Mouse (Mus musculus): ENCODE measurements at regions not wholly inside any gene's neighbourhood (a gene's known extent, or its start where the extent isn't known, plus 50 kb on each side); places are given as distances from the start of the nearest gene placed in this dataset.

DNA sequence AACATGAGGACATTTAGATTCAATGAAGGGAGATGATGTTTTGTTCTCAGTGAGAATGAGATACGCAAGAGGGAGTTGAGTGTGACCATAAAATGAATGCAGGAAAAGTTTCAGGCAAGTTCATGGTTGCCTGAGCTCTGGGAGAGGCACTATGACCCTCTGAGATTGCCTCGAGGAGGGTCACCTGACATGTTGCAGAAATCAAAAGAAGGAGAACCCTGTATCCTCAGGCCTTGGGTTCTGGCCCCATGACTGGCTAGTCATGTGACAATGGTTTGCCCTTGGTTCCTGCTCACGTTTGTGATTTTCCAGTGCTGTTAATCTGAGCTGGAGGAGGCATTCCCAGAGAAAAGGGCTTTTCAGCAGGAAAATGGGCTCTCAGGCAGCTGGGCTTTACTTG lies 98.9 kb downstream of the Mab21l3 start:
- 0 out of 2 replicates have a peak, but pooled peaks cover 5% of the 10 kb centered on the region for H3K4me1 ChIP-seq (replicated peaks)
- WGBS, result 51% methylated on average over 3 of the region's 3 CpGs
- H3K27ac ChIP-seq, result no peak overlapping the region
- no peaks in the 10 kb centered on the region for H3K27me3 ChIP-seq
- H3K4me2 ChIP-seq (replicated peaks), result no peak overlapping the region
- H3K4me3 ChIP-seq (replicated peaks), result no peak overlapping the region
- H3K9me3 ChIP-seq, result no peaks in the 10 kb centered on the region
- no peaks in the 10 kb centered on the region for H3K36me3 ChIP-seq
- H3K9ac ChIP-seq (replicated peaks), result no peak overlapping the region
- ATAC-seq, result no peak

DNA sequence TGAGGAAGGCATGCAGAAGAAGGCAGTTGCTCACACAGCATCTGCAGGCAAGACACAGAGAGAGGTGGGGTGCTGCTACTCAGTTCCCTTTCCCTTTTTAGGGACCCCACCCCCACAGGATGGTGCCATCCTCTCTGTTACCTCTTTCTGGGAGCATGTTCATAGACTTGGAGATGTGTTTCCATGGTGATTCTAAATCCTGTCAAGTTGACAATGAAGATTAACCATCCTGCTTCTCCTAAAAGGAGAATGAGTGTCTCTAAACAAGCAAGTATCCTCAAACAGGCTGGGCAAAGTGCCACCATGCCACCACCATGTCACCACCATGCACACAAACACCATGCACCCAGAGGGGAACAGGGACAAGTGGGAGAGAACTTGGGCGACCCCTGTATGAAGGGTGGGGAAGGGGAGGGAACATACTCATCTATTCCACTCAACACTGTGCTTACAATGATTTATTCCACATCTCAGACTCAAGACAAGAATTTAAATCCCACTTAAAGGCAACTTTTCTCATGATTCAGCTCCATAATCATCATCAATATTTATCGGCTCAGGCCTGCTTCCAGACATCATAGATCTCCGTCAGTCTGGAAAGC lies 99.6 kb downstream of the Mab21l3 start:
- H3K4me2 ChIP-seq (replicated peaks), result no peak overlapping the region
- WGBS, result 44% methylated on average over 3 of the region's 3 CpGs
- no peak overlapping the region for H3K9ac ChIP-seq (replicated peaks)
- H3K36me3 ChIP-seq, result no peaks in the 10 kb centered on the region
- ATAC-seq, result no peak; the same call in 1 of the 2 replicates
- 0 out of 2 replicates have a peak, but pooled peaks cover 5% of the 10 kb centered on the region for H3K4me1 ChIP-seq (replicated peaks)
- no peak overlapping the region for H3K27ac ChIP-seq
- no peaks in the 10 kb centered on the region for H3K9me3 ChIP-seq
- no peak overlapping the region for H3K4me3 ChIP-seq (replicated peaks)
- H3K27me3 ChIP-seq, result no peaks in the 10 kb centered on the region

DNA sequence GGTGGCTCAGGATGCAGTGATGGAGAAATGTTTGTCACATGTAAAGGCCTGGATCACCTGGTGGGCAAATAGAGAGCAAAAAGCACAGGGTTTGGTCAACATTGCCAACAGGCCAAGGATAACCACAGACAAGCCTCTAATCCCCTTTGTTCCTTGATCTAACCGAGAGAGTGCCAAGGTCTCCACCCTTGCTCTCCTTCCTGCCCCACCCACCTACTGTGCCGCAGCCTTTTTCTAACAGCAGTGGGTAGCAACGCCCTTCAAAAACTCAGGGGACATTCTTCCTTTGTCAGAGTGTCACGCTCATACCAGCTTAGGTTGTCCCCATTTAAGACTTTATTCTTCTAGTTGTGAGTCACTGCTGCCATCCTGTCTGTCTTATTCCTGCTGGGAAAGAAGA lies 100.6 kb downstream of the Mab21l3 start:
- Histone ChIP-seq H3K4me3 (replicated peaks) (no peak overlapping the region), H3K9ac (replicated peaks) (no peak overlapping the region), H3K4me2 (replicated peaks) (no peak overlapping the region), H3K27ac (no peak overlapping the region), H3K4me1 (replicated peaks) (0 out of 2 replicates have a peak, but pooled peaks cover 5% of the 10 kb centered on the region), H3K36me3 (no peaks in the 10 kb centered on the region), H3K9me3 (no peaks in the 10 kb centered on the region), H3K27me3 (no peaks in the 10 kb centered on the region)
- WGBS, result 50% methylated on average over 4 of the region's 4 CpGs
- no peak for ATAC-seq

DNA sequence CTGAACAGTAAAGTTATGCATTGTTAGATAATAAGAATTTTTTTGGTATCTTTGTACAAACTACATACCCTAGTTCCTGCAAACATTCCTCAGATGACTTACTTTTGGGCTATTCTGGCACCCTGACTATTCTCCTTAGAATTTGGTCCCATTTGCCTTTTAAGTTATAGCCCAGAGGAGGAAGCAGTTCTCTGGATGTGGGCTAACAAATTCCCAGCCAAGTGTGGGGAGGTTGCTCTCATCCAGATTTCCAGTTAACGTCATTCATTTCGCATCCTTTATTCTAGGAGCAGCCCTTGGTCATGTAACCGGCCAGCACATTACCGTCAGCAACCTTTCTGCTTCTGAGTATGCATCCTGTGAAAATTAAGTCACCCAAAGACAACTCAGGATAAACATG lies 107.9 kb downstream of the Mab21l3 start:
- Histone ChIP-seq H3K36me3 (no peaks in the 10 kb centered on the region), H3K4me2 (replicated peaks) (no peak overlapping the region), H3K9ac (replicated peaks) (no peak overlapping the region), H3K27ac (no peak overlapping the region), H3K4me1 (replicated peaks) (no peaks in the 10 kb centered on the region), H3K27me3 (no peaks in the 10 kb centered on the region), H3K4me3 (replicated peaks) (no peak overlapping the region), H3K9me3 (no peaks in the 10 kb centered on the region)
- 89% methylated on average over 4 of the region's 4 CpGs for WGBS
- ATAC-seq, result no peak

DNA sequence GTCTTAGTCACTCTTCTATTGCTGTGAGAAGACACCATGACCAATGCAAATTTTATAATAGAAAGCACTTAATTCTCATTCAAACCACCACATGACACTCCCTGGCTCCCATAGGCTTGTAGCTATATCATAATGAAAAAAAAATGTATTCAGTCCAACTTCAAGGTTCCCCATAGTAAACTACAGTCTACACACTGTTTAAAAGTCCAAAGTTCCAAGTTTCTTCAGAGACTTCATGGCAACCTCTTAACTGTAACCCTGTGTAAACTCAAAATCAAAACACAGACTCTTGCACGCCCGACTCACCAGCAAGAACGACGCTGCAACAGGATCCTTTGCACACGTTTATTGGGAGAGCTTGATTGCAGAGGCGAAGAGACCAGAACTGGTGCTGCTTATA lies 111.6 kb downstream of the Mab21l3 start:
- no peak for ATAC-seq
- no peaks in the 10 kb centered on the region for H3K36me3 ChIP-seq
- 91% methylated on average over 6 of the region's 6 CpGs for WGBS
- H3K4me3 ChIP-seq (replicated peaks), result no peak overlapping the region
- no peak overlapping the region for H3K4me2 ChIP-seq (replicated peaks)
- no peak overlapping the region for H3K27ac ChIP-seq
- no peaks in the 10 kb centered on the region for H3K27me3 ChIP-seq
- no peaks in the 10 kb centered on the region for H3K4me1 ChIP-seq (replicated peaks)
- H3K9me3 ChIP-seq, result 0 out of 2 replicates have a peak, but pooled peaks cover 7% of the 10 kb centered on the region
- no peak overlapping the region for H3K9ac ChIP-seq (replicated peaks)

DNA sequence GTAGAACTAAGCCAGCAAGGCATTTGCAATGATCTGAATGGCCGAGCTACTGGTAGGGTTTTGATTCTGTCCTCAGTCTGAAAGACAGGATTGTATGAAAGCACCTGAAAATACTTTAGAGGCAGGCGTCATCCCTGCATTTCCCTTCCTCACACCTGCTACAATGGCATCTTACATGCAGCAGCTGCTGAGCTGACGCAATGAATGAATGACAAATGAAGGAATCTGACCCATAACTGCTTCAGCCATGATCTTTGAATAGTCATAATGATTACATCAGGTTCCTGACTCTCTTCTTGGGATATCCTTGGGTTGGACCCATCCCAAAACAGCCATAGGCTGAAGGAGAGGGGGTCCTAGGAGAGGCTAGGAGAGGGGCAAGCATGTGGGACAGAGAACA lies 119.7 kb downstream of the Mab21l3 start:
- no peak for ATAC-seq
- Histone ChIP-seq H3K4me3 (replicated peaks) (no peak overlapping the region), H3K27me3 (no peaks in the 10 kb centered on the region), H3K27ac (no peak overlapping the region), H3K9me3 (0 out of 2 replicates have a peak, but pooled peaks cover 7% of the 10 kb centered on the region), H3K4me1 (replicated peaks) (no peaks in the 10 kb centered on the region), H3K36me3 (no peaks in the 10 kb centered on the region), H3K9ac (replicated peaks) (no peak overlapping the region), H3K4me2 (replicated peaks) (no peak overlapping the region)
- 89% methylated on average over 3 of the region's 3 CpGs for WGBS

DNA sequence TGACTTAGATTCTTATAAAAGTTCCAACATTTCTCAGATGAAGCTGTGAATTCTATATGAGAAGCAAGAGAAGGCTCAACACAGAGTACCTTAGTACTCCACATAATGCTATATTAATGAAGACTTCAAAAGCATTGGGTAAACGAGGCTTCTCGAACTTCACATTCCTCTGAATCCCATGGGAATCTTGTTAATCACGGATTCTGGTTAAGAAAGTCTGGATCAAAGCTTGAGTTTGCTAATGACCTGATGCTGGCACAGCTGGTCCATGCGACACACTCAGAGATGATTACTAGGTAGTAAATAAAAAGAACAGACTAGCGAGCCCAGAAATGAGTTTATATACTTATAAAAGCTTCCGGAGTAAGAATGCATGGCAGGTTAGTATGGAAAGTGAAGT lies 118.4 kb upstream of the Atp1a1 start:
- no peak overlapping the region for H3K27ac ChIP-seq
- WGBS, result 39% methylated on average over 6 of the region's 6 CpGs
- no peak for ATAC-seq
- no peaks in the 10 kb centered on the region for H3K36me3 ChIP-seq
- no peaks in the 10 kb centered on the region for H3K4me1 ChIP-seq (replicated peaks)
- H3K27me3 ChIP-seq, result no peaks in the 10 kb centered on the region
- no peak overlapping the region for H3K9ac ChIP-seq (replicated peaks)
- no peak overlapping the region for H3K4me3 ChIP-seq (replicated peaks)
- H3K9me3 ChIP-seq, result no peaks in the 10 kb centered on the region
- H3K4me2 ChIP-seq (replicated peaks), result no peak overlapping the region

DNA sequence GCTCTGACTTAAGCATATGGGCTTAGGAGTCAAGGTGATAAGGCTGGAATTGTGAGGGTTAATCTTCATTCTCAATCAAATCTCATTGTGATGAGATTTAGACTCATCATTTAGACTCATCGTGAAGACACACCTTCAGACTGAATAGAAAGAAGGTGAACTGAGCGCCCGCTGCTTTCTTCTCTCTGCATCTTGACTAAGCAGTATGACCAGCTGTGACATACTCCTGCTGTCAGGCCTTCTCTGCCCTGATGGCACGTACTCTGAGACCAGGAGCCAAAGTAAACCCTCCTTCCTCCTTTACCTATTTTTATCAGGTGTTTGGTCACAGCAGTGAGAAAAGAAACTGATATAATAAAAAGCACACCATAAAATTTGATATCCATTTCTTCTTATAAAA lies 117.5 kb upstream of the Atp1a1 start:
- H3K9ac ChIP-seq (replicated peaks), result no peak overlapping the region

DNA sequence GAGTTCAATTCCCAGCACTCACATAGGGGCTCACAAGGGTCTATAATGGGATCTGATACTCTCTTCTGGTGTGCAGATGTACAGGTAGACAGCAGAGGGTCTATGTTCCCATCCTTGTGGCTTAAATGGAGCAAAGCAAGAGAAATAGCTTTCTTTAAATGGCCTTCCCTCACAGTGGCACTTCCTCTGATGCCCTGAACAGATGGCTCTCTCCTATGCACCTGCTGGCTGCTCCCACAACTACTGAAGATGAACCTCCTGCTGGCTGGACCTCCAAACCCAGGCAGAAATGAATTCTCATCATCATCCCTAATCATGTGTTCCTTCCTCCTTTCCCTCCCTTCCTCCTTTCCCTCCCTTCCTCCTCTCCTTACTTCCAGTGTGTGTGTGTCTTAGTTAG lies 110.9 kb upstream of the Atp1a1 start:
- Histone ChIP-seq H3K4me1 (replicated peaks) (peaks cover 29% of the 10 kb centered on the region), H3K27ac (no peak overlapping the region), H3K4me3 (replicated peaks) (no peak overlapping the region), H3K4me2 (replicated peaks) (no peak overlapping the region), H3K9me3 (no peaks in the 10 kb centered on the region), H3K36me3 (no peaks in the 10 kb centered on the region), H3K27me3 (0 out of 2 replicates have a peak, but pooled peaks cover 8% of the 10 kb centered on the region), H3K9ac (replicated peaks) (no peak overlapping the region)
- ATAC-seq, result no peak

More for the DNA sequence above, 117.5 kb upstream of the Atp1a1 start:
- no peak overlapping the region for H3K4me2 ChIP-seq (replicated peaks)
- WGBS, result 83% methylated on average over 4 of the region's 4 CpGs
- no peak overlapping the region for H3K27ac ChIP-seq
- H3K9me3 ChIP-seq, result no peaks in the 10 kb centered on the region
- no peaks in the 10 kb centered on the region for H3K36me3 ChIP-seq
- H3K4me3 ChIP-seq (replicated peaks), result no peak overlapping the region
- no peak for ATAC-seq
- H3K27me3 ChIP-seq, result no peaks in the 10 kb centered on the region
- H3K4me1 ChIP-seq (replicated peaks), result no peaks in the 10 kb centered on the region

DNA sequence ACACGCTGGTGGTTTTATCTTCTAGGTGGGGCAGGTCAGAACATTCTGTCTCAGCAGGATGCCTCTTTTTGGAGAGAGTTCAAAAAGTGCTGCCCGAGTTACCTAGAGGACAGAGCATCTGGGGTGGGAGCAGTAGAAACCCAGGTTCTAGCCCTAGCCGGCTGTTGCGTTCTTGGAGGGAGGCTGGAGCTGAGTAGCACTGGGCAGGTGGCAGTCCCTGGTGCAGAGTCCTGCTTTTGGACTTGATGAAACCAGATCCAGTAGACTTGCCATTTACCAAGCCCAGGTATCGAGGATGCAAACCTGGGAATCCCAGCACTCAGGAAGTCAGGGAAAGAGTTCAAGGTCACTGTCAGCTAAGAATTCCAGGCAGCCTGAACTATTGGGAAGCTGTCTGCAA lies 110.3 kb upstream of the Atp1a1 start:
- no peak overlapping the region for H3K4me2 ChIP-seq (replicated peaks)
- H3K4me1 ChIP-seq (replicated peaks), result peaks cover 29% of the 10 kb centered on the region
- H3K36me3 ChIP-seq, result no peaks in the 10 kb centered on the region
- no peak for ATAC-seq
- 0 out of 2 replicates have a peak, but pooled peaks cover 8% of the 10 kb centered on the region for H3K27me3 ChIP-seq
- no peak overlapping the region for H3K27ac ChIP-seq
- 84% methylated on average over 5 of the region's 5 CpGs for WGBS
- H3K4me3 ChIP-seq (replicated peaks), result no peak overlapping the region
- H3K9me3 ChIP-seq, result no peaks in the 10 kb centered on the region
- H3K9ac ChIP-seq (replicated peaks), result no peak overlapping the region

DNA sequence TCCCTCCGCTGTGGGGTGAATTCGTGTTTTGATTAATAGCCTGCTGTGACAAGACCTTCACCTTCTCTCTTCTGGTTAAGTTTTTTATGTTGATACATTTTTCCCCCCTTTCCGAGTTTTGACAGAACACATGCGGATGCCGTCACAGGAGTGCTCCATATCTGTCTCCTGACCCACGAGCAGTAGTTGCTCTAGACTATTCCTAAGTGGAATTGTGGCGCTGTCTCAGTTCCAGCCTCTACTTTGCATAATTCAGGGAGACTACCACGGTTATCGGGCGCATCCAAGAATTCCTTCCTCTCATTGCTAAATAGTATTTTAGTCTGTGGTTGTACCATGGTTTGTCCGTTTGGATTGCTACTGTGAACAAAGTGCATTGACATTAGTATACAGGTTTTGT lies 109.2 kb upstream of the Atp1a1 start:
- no peaks in the 10 kb centered on the region for H3K36me3 ChIP-seq
- no peak overlapping the region for H3K27ac ChIP-seq
- H3K4me2 ChIP-seq (replicated peaks), result no peak overlapping the region
- ATAC-seq, result no peak
- 65% methylated on average over 11 of the region's 11 CpGs for WGBS
- 0 out of 2 replicates have a peak, but pooled peaks cover 8% of the 10 kb centered on the region for H3K27me3 ChIP-seq
- H3K9ac ChIP-seq (replicated peaks), result no peak overlapping the region
- no peaks in the 10 kb centered on the region for H3K9me3 ChIP-seq
- peaks cover 39% of the 10 kb centered on the region for H3K4me1 ChIP-seq (replicated peaks)
- no peak overlapping the region for H3K4me3 ChIP-seq (replicated peaks)

DNA sequence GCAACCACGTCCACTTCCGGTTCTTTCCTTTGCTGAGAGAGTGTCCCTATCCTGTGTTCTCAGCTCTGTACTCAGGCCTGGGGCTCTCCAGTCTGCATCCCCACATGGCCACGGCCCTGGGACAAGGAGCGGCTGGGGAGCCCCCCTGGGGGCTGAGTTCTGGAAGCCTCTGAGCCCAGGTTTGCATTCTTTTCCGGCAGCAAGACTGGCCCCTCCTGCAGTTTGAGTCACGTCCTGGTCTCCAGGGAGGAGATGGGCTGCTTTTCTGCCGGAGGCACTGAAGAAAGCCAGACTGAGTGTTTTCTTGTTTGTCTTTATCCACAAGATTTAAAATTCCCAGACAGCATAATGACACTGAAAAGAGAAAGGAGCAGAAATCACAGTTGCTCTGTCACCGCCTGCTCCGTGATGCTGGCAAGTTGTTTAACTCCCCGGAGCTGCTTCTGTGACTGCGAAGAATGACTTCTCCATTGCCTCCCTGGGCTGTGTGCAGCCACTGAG lies 108.7 kb upstream of the Atp1a1 start:
- WGBS, result 22% methylated on average over 11 of the region's 11 CpGs
- Histone ChIP-seq H3K9ac (replicated peaks) (no peak overlapping the region), H3K27ac (peak overlapping the region; percentile 51; the same call in 1 of the 2 replicates), H3K9me3 (no peaks in the 10 kb centered on the region), H3K4me2 (replicated peaks) (peak overlapping the region; percentile 20), H3K4me3 (replicated peaks) (0 out of 2 replicates have a peak overlapping the region, but pooled peaks have one; percentile 8), H3K4me1 (replicated peaks) (peaks cover 39% of the 10 kb centered on the region), H3K27me3 (0 out of 2 replicates have a peak, but pooled peaks cover 8% of the 10 kb centered on the region), H3K36me3 (no peaks in the 10 kb centered on the region)
- ATAC-seq, result peak; percentile 34; the same call in 1 of the 2 replicates

DNA sequence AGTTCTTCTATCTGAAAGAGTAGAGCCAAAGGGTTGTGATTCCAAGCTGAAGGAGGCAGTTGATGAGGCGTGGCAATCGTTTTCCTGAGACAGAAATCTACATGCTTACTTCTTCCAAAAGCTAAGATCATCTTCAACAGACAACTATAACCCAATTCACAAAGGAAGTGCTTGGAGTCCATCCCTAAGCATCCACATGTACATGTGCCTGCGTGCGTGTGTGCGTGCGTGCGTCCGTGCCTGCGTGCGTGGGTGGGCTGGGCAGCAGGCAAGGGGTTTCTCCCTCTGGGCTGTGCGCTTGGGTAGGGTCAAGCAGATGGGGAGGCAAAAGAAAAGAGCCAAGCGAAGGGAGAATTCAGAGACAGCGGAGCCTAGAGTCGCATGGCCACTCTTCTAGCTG lies 108.2 kb upstream of the Atp1a1 start:
- peak overlapping the region; percentile 51; the same call in 1 of the 2 replicates for H3K27ac ChIP-seq
- no peak overlapping the region for H3K9ac ChIP-seq (replicated peaks)
- peaks cover 39% of the 10 kb centered on the region for H3K4me1 ChIP-seq (replicated peaks)
- no peaks in the 10 kb centered on the region for H3K36me3 ChIP-seq
- no peak for ATAC-seq
- no peaks in the 10 kb centered on the region for H3K9me3 ChIP-seq
- no peak overlapping the region for H3K4me3 ChIP-seq (replicated peaks)
- 0 out of 2 replicates have a peak, but pooled peaks cover 8% of the 10 kb centered on the region for H3K27me3 ChIP-seq
- H3K4me2 ChIP-seq (replicated peaks), result peak overlapping the region; percentile 20
- 76% methylated on average over 14 of the region's 14 CpGs for WGBS

Measured in midbrain, embryonic 13.5 days (tissue).